Mouse (Mus musculus): ENCODE measurements around the gene Ppm1m. TPM values are rescaled to one million over a fixed set of nuclear protein-coding genes. Genes with fewer than 3 reads are reported as not detected.

Gene Ppm1m
- polyA plus RNA-seq, 1 experiment: 0.45 TPM

DNA sequence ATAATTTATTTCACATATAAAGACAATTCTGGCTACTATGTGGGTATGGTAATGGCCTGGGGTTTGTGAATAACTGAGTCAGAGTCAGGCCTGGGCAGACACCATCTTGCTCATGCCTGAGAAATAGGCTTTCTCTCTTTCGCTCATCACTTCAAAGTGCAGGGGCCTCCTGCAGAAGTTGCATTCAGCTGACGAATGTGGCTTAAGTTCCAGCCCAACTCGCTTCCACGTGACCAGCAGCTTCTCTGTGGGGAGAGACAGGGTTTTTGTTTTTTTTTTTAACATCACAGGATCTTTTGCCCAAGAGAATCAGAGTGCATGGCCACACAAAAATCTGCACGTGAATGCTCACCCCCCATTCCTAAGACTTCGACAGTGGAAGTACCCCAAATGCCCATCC is 34.4 kb upstream of the Ppm1m start:
- TF ChIP-seq TAL1 (IDR thresholded peaks at IDR 0.05; ENCODE audit: low read length) (no peak), GATA1 (IDR thresholded peaks at IDR 0.05; ENCODE audit: low read length) (no peak)
- Histone ChIP-seq H3K36me3 (ENCODE audit: control insufficient read depth) (peaks cover 55% of the 10 kb centered on the region), H3K9me3 (ENCODE audit: control insufficient read depth, low read length) (no peaks in the 10 kb centered on the region), H3K4me1 (ENCODE audit: control insufficient read depth) (no peaks in the 10 kb centered on the region), H3K27me3 (ENCODE audit: control insufficient read depth) (no peaks in the 10 kb centered on the region), H3K4me3 (replicated peaks) (no peak overlapping the region)

DNA sequence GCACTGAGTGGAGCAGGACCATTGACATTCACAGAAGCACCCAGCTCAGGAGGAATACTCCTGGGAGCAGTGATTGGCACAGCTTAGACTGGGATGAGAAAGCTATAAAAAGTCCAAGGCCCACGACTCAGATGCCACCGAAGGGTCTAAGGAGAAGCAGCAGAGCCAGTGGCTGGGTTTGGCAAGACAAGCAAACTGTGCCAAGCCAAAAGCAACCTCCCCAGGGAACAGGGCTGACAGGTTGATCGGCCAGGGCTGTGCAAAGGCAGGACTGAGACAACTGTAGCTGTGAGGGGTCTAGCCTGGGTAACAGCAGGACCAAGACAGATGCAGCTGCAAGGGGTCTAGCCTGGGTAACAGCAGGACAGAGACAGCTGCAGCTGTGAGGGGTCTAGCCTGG is 33.4 kb upstream of the Ppm1m start:
- Histone ChIP-seq H3K4me1 (ENCODE audit: control insufficient read depth) (no peaks in the 10 kb centered on the region), H3K36me3 (ENCODE audit: control insufficient read depth) (peaks cover 45% of the 10 kb centered on the region), H3K9me3 (ENCODE audit: control insufficient read depth, low read length) (no peaks in the 10 kb centered on the region), H3K27me3 (ENCODE audit: control insufficient read depth) (no peaks in the 10 kb centered on the region), H3K4me3 (replicated peaks) (no peak overlapping the region)
- TF ChIP-seq GATA1 (IDR thresholded peaks at IDR 0.05; ENCODE audit: low read length) (no peak), TAL1 (IDR thresholded peaks at IDR 0.05; ENCODE audit: low read length) (no peak)

GRCm38 (mm10) chr9:106231816-106232215 is 32.3 kb upstream of the Ppm1m start:
- peaks cover 3% of the 10 kb centered on the region for H3K27me3 ChIP-seq (ENCODE audit: control insufficient read depth)
- no peaks in the 10 kb centered on the region for H3K9me3 ChIP-seq (ENCODE audit: control insufficient read depth, low read length)
- TF ChIP-seq TAL1 (IDR thresholded peaks at IDR 0.05; ENCODE audit: low read length) (no peak), GATA1 (IDR thresholded peaks at IDR 0.05; ENCODE audit: low read length) (no peak)
- no peak overlapping the region for H3K4me3 ChIP-seq (replicated peaks)
- H3K4me1 ChIP-seq (ENCODE audit: control insufficient read depth): no peaks in the 10 kb centered on the region
- H3K36me3 ChIP-seq (ENCODE audit: control insufficient read depth): peaks cover 35% of the 10 kb centered on the region

- H3K9me3 ChIP-seq (ENCODE audit: control insufficient read depth, low read length): no peaks in the 10 kb centered on the region
- H3K4me3 ChIP-seq (replicated peaks): no peak overlapping the region
- TF ChIP-seq GATA1 (IDR thresholded peaks at IDR 0.05; ENCODE audit: low read length) (no peak), TAL1 (IDR thresholded peaks at IDR 0.05; ENCODE audit: low read length) (no peak)
- H3K27me3 ChIP-seq (ENCODE audit: control insufficient read depth): peaks cover 7% of the 10 kb centered on the region
- peaks cover 29% of the 10 kb centered on the region for H3K36me3 ChIP-seq (ENCODE audit: control insufficient read depth)
- 0 out of 2 replicates have a peak, but pooled peaks cover 1% of the 10 kb centered on the region for H3K4me1 ChIP-seq (ENCODE audit: control insufficient read depth)
These were observed 31.7 kb upstream of the Ppm1m start for GRCm38 (mm10) chr9:106231220-106231619.

DNA sequence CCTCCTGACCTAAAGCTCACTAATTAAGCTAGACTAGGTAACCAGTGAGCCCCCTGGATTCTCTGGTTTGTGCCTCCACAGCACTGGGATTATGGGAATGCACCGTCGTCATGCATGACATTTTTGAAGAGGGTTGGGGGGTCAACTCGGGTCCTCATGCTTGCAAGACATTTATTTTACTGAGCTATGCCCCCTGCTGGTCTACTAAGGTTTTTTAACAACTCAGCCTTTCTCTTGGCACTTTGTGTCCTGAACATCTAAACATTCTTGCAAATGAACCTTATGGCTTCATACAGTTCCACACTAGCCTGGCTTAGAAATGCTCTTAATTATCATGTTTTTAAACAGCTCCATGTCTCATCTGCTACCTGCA is 31.2 kb upstream of the Ppm1m start:
- no peaks in the 10 kb centered on the region for H3K9me3 ChIP-seq (ENCODE audit: control insufficient read depth, low read length)
- peaks cover 26% of the 10 kb centered on the region for H3K36me3 ChIP-seq (ENCODE audit: control insufficient read depth)
- no peak overlapping the region for H3K4me3 ChIP-seq (replicated peaks)
- H3K4me1 ChIP-seq (ENCODE audit: control insufficient read depth): 0 out of 2 replicates have a peak, but pooled peaks cover 2% of the 10 kb centered on the region
- peaks cover 12% of the 10 kb centered on the region for H3K27me3 ChIP-seq (ENCODE audit: control insufficient read depth)
- TF ChIP-seq TAL1 (IDR thresholded peaks at IDR 0.05; ENCODE audit: low read length): no peak
- TF ChIP-seq GATA1 (IDR thresholded peaks at IDR 0.05; ENCODE audit: low read length): no peak

GRCm38 (mm10) chr9:106230051-106230733 is 30.6 kb upstream of the Ppm1m start:
- no peaks in the 10 kb centered on the region for H3K9me3 ChIP-seq (ENCODE audit: control insufficient read depth, low read length)
- no peak for TF ChIP-seq TAL1 (IDR thresholded peaks at IDR 0.05; ENCODE audit: low read length)
- no peak for TF ChIP-seq GATA1 (IDR thresholded peaks at IDR 0.05; ENCODE audit: low read length)
- H3K4me3 ChIP-seq (replicated peaks): no peak overlapping the region
- H3K36me3 ChIP-seq (ENCODE audit: control insufficient read depth): peaks cover 21% of the 10 kb centered on the region
- H3K27me3 ChIP-seq (ENCODE audit: control insufficient read depth): peaks cover 18% of the 10 kb centered on the region
- H3K4me1 ChIP-seq (ENCODE audit: control insufficient read depth): 0 out of 2 replicates have a peak, but pooled peaks cover 2% of the 10 kb centered on the region

GRCm38 (mm10) chr9:106227790-106228429 is 28.4 kb upstream of the Ppm1m start:
- Histone ChIP-seq H3K27me3 (ENCODE audit: control insufficient read depth) (peaks cover 22% of the 10 kb centered on the region), H3K9me3 (ENCODE audit: control insufficient read depth, low read length) (no peaks in the 10 kb centered on the region), H3K4me3 (replicated peaks) (no peak overlapping the region), H3K4me1 (ENCODE audit: control insufficient read depth) (0 out of 2 replicates have a peak, but pooled peaks cover 2% of the 10 kb centered on the region), H3K36me3 (ENCODE audit: control insufficient read depth) (peaks cover 2% of the 10 kb centered on the region)
- TF ChIP-seq GATA1 (IDR thresholded peaks at IDR 0.05; ENCODE audit: low read length) (no peak), TAL1 (IDR thresholded peaks at IDR 0.05; ENCODE audit: low read length) (no peak)

DNA sequence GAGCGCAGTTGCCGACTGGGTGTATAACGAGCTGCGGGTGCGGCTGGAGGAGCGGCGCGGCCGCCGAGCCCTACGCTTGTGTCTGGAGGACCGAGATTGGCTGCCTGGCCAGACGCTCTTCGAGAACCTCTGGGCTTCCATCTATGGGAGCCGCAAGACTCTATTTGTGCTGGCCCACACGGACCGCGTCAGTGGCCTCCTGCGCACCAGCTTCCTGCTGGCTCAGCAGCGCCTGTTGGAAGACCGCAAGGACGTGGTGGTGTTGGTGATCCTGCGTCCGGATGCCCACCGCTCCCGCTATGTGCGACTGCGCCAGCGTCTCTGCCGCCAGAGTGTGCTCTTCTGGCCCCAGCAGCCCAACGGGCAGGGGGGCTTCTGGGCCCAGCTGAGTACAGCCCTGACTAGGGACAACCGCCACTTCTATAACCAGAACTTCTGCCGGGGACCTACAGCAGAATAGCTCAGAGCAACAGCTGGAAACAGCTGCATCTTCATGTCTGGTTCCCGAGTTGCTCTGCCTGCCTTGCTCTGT is 26.7 kb upstream of the Ppm1m start:
- Histone ChIP-seq H3K27me3 (ENCODE audit: control insufficient read depth) (peaks cover 22% of the 10 kb centered on the region), H3K4me3 (replicated peaks) (no peak overlapping the region), H3K4me1 (ENCODE audit: control insufficient read depth) (0 out of 2 replicates have a peak, but pooled peaks cover 2% of the 10 kb centered on the region), H3K9me3 (ENCODE audit: control insufficient read depth, low read length) (no peaks in the 10 kb centered on the region), H3K36me3 (ENCODE audit: control insufficient read depth) (no peaks in the 10 kb centered on the region)
- TF ChIP-seq GATA1 (IDR thresholded peaks at IDR 0.05; ENCODE audit: low read length) (no peak), TAL1 (IDR thresholded peaks at IDR 0.05; ENCODE audit: low read length) (no peak)

GRCm38 (mm10) chr9:106225469-106226150 is 26.1 kb upstream of the Ppm1m start:
- TF ChIP-seq GATA1 (IDR thresholded peaks at IDR 0.05; ENCODE audit: low read length): no peak
- TF ChIP-seq TAL1 (IDR thresholded peaks at IDR 0.05; ENCODE audit: low read length): no peak
- H3K4me3 ChIP-seq (replicated peaks): no peak overlapping the region
- no peaks in the 10 kb centered on the region for H3K36me3 ChIP-seq (ENCODE audit: control insufficient read depth)
- peaks cover 22% of the 10 kb centered on the region for H3K27me3 ChIP-seq (ENCODE audit: control insufficient read depth)
- no peaks in the 10 kb centered on the region for H3K9me3 ChIP-seq (ENCODE audit: control insufficient read depth, low read length)
- H3K4me1 ChIP-seq (ENCODE audit: control insufficient read depth): 0 out of 2 replicates have a peak, but pooled peaks cover 2% of the 10 kb centered on the region
